Mouse (Mus musculus) inflammation-experienced regulatory T-cells (primary cell): ENCODE results near the gene Gucd1. TPM values are rescaled to one million over a fixed set of nuclear protein-coding genes. Genes with fewer than 3 reads are reported as not detected.

ENCODE experiments used
- polyA plus RNA-seq, 2 experiments: library from polyadenylated mRNA; unstranded; fragments of 100-300 nt; shearing (Covaris generic); gene quantifications; one replicate each; pipeline ENCODE4 v1.2.1; 2017

Gucd1 gene
- polyA plus RNA-seq: 10 to 100 TPM; 29.1 to 45.2 TPM

DNA sequence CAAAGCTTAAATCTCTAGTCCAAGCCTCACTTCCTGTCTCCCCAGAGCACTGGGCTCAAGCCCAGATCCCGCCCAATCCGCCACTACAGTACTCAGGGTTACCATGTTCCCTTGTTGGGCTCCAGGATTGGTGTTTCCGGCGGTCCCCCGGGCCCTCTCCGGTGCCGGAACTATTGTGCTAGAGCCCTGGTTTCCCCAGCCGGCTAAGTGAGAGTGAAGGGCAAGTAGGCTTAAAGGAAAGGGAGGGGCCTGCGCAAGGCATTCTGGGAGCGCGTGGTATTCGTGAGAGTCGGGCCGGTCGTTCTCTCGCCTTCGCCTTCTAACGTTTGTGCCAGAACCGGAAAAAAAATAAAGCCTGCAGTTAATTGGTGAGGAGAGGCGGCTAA is at the start of gene Gucd1:
Gucd1 (minus strand) TSS at position 215 of the 386 bp plus-strand sequence.

DNA sequence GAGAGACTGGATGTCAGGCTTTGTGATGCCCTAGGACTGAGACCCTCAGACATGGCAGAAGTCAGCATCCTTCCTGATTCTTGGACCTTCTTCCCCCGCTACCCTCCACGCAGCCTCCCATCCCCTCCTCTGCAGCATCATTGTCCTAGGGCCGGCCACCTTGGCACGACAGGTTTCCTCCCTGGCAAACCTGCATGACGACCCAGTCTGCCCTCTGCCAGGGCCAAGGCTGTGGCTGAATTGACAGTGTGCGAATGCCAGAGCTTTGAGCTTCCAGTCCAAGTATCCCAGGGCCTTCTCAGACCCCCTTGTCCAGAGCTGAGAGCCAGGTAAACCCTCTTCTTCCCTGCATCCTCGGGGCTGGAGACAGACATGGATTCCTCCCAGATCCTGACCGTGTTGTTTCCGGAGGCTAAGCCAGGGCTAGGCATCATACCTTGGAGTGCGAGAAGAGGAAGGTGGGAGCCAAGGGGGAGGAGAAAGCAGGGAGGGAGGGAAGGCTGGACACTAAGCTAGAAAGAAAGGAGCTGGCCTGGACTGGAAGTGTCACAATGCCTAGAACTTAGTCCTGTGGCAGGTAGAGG is 43.4 kb upstream of the Gucd1 start, which contains the start of gene Ggt1:
Ggt1 (plus strand) TSS at position 534 of the 584 bp plus-strand sequence.

DNA sequence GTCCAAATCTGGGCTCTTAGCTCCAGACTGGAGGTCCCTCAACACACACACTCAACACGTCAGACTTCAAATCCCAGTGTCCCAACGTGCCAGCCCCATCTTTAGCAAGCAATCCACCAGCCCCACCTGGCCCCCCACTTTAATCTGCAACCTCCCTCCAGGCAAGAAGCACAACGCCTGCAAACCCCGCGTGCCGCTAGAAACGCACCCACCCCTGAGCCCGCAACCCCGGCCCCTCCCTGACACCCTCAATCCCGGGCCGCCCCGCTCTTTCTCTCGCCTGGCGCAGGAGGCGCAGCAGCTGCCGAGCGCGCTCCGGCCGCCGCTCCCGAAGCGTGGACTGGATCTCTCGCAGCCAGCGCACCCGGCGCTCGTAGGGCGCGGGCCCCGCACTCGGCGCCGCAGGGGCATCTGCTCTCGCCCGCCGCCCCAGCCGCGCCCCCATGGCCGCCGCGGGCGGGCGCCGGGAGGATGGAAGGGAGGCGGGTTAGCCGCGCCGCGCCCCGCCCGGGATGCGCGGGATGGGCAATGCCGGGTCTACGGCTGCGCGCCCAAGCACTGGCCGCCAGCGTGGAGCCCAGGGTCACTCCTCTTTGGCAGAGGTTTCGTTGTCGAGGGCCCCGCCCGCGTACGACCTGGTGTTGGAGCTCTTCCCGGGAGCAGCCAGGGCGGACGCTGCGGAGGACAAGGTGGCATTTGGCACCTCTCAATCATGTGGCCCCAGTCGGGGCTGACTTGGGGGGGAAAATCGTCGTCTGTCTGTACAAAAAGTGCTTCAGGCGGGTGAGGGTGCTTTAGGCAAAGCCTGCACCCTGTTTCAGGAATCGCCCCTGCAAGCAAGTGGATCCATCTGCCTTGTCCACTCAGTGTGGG is 42.1 kb upstream of the Gucd1 start, which contains the start of gene Lrrc75b:
Lrrc75b (minus strand) TSS at position 655 of the 873 bp plus-strand sequence.

DNA sequence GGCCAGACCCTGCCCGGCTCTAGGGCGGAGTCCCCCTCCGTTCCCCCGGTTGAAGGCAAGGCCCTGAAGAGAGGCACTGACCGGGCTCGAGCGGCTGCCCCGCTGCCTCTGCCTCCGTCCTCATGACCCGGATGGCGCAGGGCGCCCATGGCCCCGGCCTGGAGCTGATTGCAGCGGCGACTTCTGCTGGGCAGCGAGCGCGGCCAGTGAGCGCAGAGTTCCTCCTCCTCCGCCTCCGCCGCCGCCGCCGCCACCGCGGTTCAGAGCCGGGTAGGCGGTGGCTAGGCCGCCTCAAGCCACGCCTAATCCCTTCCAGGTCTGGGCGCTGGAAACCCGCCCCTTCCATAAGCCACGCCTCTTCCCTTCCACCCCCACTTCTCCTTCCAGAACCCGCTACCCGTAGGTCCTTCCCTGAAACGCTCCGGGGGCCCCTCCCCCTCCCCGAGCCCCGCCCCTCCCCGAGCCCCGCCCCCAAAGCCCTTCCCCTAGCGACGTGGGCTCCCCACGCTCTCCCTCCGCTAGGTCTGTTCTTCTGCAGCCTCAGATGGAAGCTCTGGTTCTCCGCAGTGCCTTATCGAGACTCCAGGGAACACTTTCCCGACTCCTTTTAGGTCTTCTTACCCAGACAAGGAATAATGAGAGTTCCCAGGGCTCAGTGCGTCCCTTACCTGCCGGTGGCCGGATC is 557 bp downstream of the Gucd1 start, which contains the start of gene Snrpd3:
Snrpd3 (plus strand) TSS at position 479 of the 685 bp plus-strand sequence.

DNA sequence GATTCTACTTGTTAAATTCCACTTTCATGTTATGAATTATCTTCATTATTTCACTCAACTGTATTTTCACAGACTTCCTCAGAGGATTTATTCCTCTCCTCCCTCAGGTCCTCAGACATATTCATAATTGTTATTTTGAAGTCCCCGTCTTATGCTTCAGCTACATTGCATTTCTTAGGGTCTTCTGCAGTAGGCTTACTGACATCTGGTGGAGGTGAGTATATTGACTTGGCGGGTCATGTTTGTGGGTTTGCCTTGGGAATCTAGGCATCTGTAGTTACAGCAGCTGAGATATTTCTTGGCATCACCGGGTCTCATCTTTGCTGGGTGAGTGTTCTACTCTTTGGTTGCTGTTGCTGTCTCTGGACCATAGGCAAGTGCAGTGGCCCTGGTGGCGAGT is 116.8 kb downstream of the Gucd1 start, which contains the start of gene Upb1:
Upb1 (plus strand) TSS at position 158 of the 400 bp plus-strand sequence.

DNA sequence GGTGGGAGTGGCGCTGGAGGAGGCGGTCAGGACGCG is 201.1 kb downstream of the Gucd1 start, which contains the start of gene Adora2a:
Adora2a (plus strand) TSS at position 6 of the 36 bp plus-strand sequence.

Other genes starting within 250 kb of the Gucd1 start
- gene Adora2a, start 201.1 kb downstream of the Gucd1 start, polyA plus RNA-seq: 10 to 100 TPM; 37.8 to 56.8 TPM
- 1 to 10 TPM in 1 of 2 experiments, under 1 TPM in 1; 0.66 to 2.0 TPM for gene Upb1, start 116.9 kb downstream of the Gucd1 start, polyA plus RNA-seq
- gene Snrpd3, start 421 bp downstream of the Gucd1 start, polyA plus RNA-seq: 100 to 1,000 TPM; 165 to 237 TPM
- gene Lrrc75b, start 42.4 kb upstream of the Gucd1 start, polyA plus RNA-seq: 1 to 10 TPM in 1 of 2 experiments, under 1 TPM in 1; 0.80 to 9.4 TPM
- gene Ggt1, start 43.6 kb upstream of the Gucd1 start, polyA plus RNA-seq: 10 to 100 TPM in 1 of 2 experiments, 1 to 10 TPM in 1; 1.1 to 17.4 TPM
- gene Ggt5, start 71.4 kb upstream of the Gucd1 start, polyA plus RNA-seq: 10 to 100 TPM in 1 of 2 experiments, under 1 TPM in 1; 0.37 to 14.6 TPM
- gene Susd2, start 126.0 kb upstream of the Gucd1 start, polyA plus RNA-seq: 10 to 100 TPM; 30.9 to 31.3 TPM
- gene Cabin1, start 246.4 kb upstream of the Gucd1 start, polyA plus RNA-seq: 10 to 100 TPM; 47.2 to 65.3 TPM